Mouse (Mus musculus) heart, postnatal 36 days (tissue): ENCODE data around the gene Wasf1. TPM values are rescaled to one million over a fixed set of nuclear protein-coding genes. Genes with fewer than 3 reads are reported as not detected.

Source experiments
- DNase-seq, 2 experiments: peaks; one replicate each; pipeline ENCODE4 v3.0.0; 2021 to 2022
- intact Hi-C: fragments of 180-260 bp; cut with DNase I; formaldehyde crosslinking; loops from one replicate; pipeline ENCODE4 v1.15.1; 2025
- total RNA-seq, 2 experiments: library from RNA; stranded (reverse); gene quantifications; 2 replicates each; pipeline ENCODE4 v1.2.3; 2021

The Wasf1 gene
- total RNA-seq, 2 experiments from 2014 or later: 0.57 to 0.69 TPM

- DNase-seq: no peak
- intact Hi-C loops: loop anchor here (10.0 kb wide), 1 partner anchor 419 kb away; the partner anchor contains the start of genes Ak9 and Fig4
Observed at GRCm38 (mm10) chr10:40885432-40885831, 2.2 kb downstream of the Wasf1 start.

- intact Hi-C loops: loop anchor here (10.0 kb wide), 1 partner anchor 417 kb away; the partner anchor contains the start of genes Ak9 and Fig4
- no peak for DNase-seq
Observed at GRCm38 (mm10) chr10:40887316-40887715, 4.0 kb downstream of the Wasf1 start.

- DNase-seq: no peak
- intact Hi-C loops: loop anchor here (10.0 kb wide), 1 partner anchor 416 kb away; the partner anchor contains the start of genes Ak9 and Fig4
Observed at GRCm38 (mm10) chr10:40889146-40889545, 5.9 kb downstream of the Wasf1 start.

- no peak for DNase-seq
- intact Hi-C loops: no loop called here
Observed at GRCm38 (mm10) chr10:40895765-40896164, 12.5 kb downstream of the Wasf1 start.

- intact Hi-C loops: no loop called here
- no peak for DNase-seq
Observed at GRCm38 (mm10) chr10:40896656-40897055, 13.4 kb downstream of the Wasf1 start.

GRCm38 (mm10) chr10:40901786-40902185 is 18.5 kb downstream of the Wasf1 start:
- no peak for DNase-seq
- intact Hi-C loops: no loop called here

GRCm38 (mm10) chr10:40906131-40906530 is 22.9 kb downstream of the Wasf1 start:
- intact Hi-C loops: no loop called here
- DNase-seq: no peak

- DNase-seq: no peak
- intact Hi-C loops: no loop called here
Observed at GRCm38 (mm10) chr10:40906802-40907201, 23.5 kb downstream of the Wasf1 start.

- intact Hi-C loops: no loop called here
- no peak for DNase-seq
Observed at GRCm38 (mm10) chr10:40908580-40908979, 25.3 kb downstream of the Wasf1 start.

GRCm38 (mm10) chr10:40910811-40911210 is 27.5 kb downstream of the Wasf1 start:
- DNase-seq: no peak
- intact Hi-C loops: no loop called here

- DNase-seq: no peak
- intact Hi-C loops: no loop called here
Observed at GRCm38 (mm10) chr10:40915240-40915639, 32.0 kb downstream of the Wasf1 start.

- no peak for DNase-seq
- intact Hi-C loops: no loop called here
Observed at GRCm38 (mm10) chr10:40918669-40919440, 35.6 kb downstream of the Wasf1 start.

GRCm38 (mm10) chr10:40919464-40919863 is 36.2 kb downstream of the Wasf1 start:
- intact Hi-C loops: no loop called here
- DNase-seq: no peak

GRCm38 (mm10) chr10:40932995-40933394 is 49.7 kb downstream of the Wasf1 start:
- DNase-seq: no peak
- intact Hi-C loops: no loop called here

GRCm38 (mm10) chr10:40936160-40936726 is 53.0 kb downstream of the Wasf1 start:
- intact Hi-C loops: no loop called here
- no peak for DNase-seq

GRCm38 (mm10) chr10:40937569-40937968 is 54.3 kb downstream of the Wasf1 start:
- no peak for DNase-seq
- intact Hi-C loops: no loop called here

GRCm38 (mm10) chr10:40942688-40943087 is 59.4 kb downstream of the Wasf1 start:
- DNase-seq: no peak
- intact Hi-C loops: no loop called here

GRCm38 (mm10) chr10:40950176-40950575 is 66.9 kb downstream of the Wasf1 start:
- intact Hi-C loops: no loop called here
- DNase-seq: no peak

- intact Hi-C loops: no loop called here
- DNase-seq: no peak
Observed at GRCm38 (mm10) chr10:40956206-40956605, 72.9 kb downstream of the Wasf1 start.

GRCm38 (mm10) chr10:40961365-40961764 is 78.1 kb downstream of the Wasf1 start:
- no peak for DNase-seq
- intact Hi-C loops: no loop called here

- no peak for DNase-seq
- intact Hi-C loops: no loop called here
Observed at GRCm38 (mm10) chr10:40962008-40962407, 78.7 kb downstream of the Wasf1 start.

- intact Hi-C loops: no loop called here
- DNase-seq: no peak
Observed at GRCm38 (mm10) chr10:40964546-40964945, 81.3 kb downstream of the Wasf1 start.
